Mouse (Mus musculus) spleen, embryonic (tissue): ENCODE data around the gene Hist1h1e.
"Not testable (repeated sequence)": the region's sequence is repeated elsewhere in the genome, so short reads cannot be mapped to it uniquely, and the experiment has no call there.

Experiments
- CTCF ChIA-PET: fragments of 350-600 bp; sonication (Branson Sonifier 250); formaldehyde crosslinking; loops from one replicate; lab custom pipeline; 2022; lab: Charles Lee

Hist1h1e gene

GRCm38 (mm10) chr13:23574546-23575170 is 47.7 kb downstream of the Hist1h1e start:
- CTCF ChIA-PET: not testable (repeated sequence)

GRCm38 (mm10) chr13:23573898-23574524 is 48.3 kb downstream of the Hist1h1e start, which contains the start of the genes Hist1h2bf and Hist1h2ad:
Gene Hist1h2bf (minus strand): TSS chr13:23574196.
Gene Hist1h2ad (plus strand): TSS chr13:23574381.
- CTCF ChIA-PET: not testable (repeated sequence)

GRCm38 (mm10) chr13:23573034-23573897 is 49.1 kb downstream of the Hist1h1e start:
- CTCF ChIA-PET: not testable (repeated sequence)

- CTCF ChIA-PET: no interaction called here
Measured at GRCm38 (mm10) chr13:23572218-23573033, 49.9 kb downstream of the Hist1h1e start.

GRCm38 (mm10) chr13:23571504-23572217 is 50.7 kb downstream of the Hist1h1e start:
- CTCF ChIA-PET: not testable (repeated sequence)

GRCm38 (mm10) chr13:23571022-23571503 is 51.3 kb downstream of the Hist1h1e start, which contains the start of the genes Hist1h2ae and Hist1h2bg:
Gene Hist1h2ae (minus strand): TSS chr13:23571220.
Gene Hist1h2bg (plus strand): TSS chr13:23571396.
- CTCF ChIA-PET: no interaction called here
